ENCODE assay signal across 29 mouse cellular contexts in genomic region chr10:82756466-82756865, GRCm38 (mm10).
"Had no signal": no experiment of that assay in that cellular context is flagged by ENCODE, and none has a peak within 500 bp of the region (broad histone marks: within the 10 kb centered on the region; RNA-seq: fewer than 3 reads in every experiment).

No protein-coding gene starts in this region.

- ATAC-seq: liver, embryonic 12.5 days; liver, postnatal 0 days; lung, postnatal 0 days; midbrain, embryonic 13.5 days; midbrain, embryonic 15.5 days; midbrain, embryonic 16.5 days had no signal

- DNase-seq: left cerebral cortex, postnatal 4 days; liver; liver, embryonic 13.5 days; liver, postnatal 0 days; lung, adult 18-20 months; lung, adult 2 months; lung, embryonic 14.5 days; lung, postnatal 10 days; lung, postnatal 14 days; lung, postnatal 36 days; lung, postnatal 4 days; midbrain, embryonic 14.5 days had no signal

- H3K27me3 ChIP-seq: limb, embryonic 12.5 days; limb, embryonic 13.5 days; limb, embryonic 15.5 days; liver, embryonic 12.5 days; liver, embryonic 13.5 days; liver, embryonic 15.5 days; lung, embryonic 15.5 days; megakaryocyte, embryonic 14.5 days; midbrain, embryonic 12.5 days; midbrain, embryonic 13.5 days; midbrain, embryonic 15.5 days; neural tube, embryonic 12.5 days; neural tube, embryonic 13.5 days had no signal

- H3K4me3 ChIP-seq: limb, embryonic 10.5 days; limb, embryonic 12.5 days; limb, embryonic 13.5 days; limb, embryonic 15.5 days; liver, embryonic 12.5 days; liver, embryonic 13.5 days; liver, embryonic 15.5 days; lung, embryonic 15.5 days; megakaryocyte, embryonic 14.5 days; midbrain, embryonic 10.5 days; midbrain, embryonic 12.5 days; midbrain, embryonic 13.5 days; midbrain, embryonic 15.5 days; myocyte; neural tube, embryonic 12.5 days; neural tube, embryonic 13.5 days had no signal

- H3K9me3 ChIP-seq: limb, embryonic 15.5 days; liver, embryonic 12.5 days; liver, embryonic 13.5 days; liver, embryonic 15.5 days; lung, embryonic 15.5 days; megakaryocyte, embryonic 14.5 days; midbrain, embryonic 10.5 days; midbrain, embryonic 12.5 days; midbrain, embryonic 13.5 days; midbrain, embryonic 15.5 days; neural tube, embryonic 12.5 days; neural tube, embryonic 13.5 days had no signal
